Mouse (Mus musculus) forebrain, postnatal 0 days (tissue): Measurements from ENCODE around the gene Iqsec3. TPM values are rescaled to one million over a fixed set of nuclear protein-coding genes. Genes with fewer than 3 reads are reported as not detected.
A peak's percentile ranks its signal among the peaks of the same experiment; 100 is the strongest.

Experiments
- ATAC-seq: fragments of 200-750 bp; cut with Nextera tagmentation; 2 replicates; pipeline ENCODE4 v1.8.0; 2017; ENCODE audit warnings: mild to moderate bottlenecking, moderate library complexity
- DNase-seq: peaks from one replicate; pipeline ENCODE4 v3.0.0-alpha.2; 2015
- H3K27ac ChIP-seq: fragments of 300-500 bp; sonication (generic); 2 replicates; pipeline ENCODE4 v1.5.1; 2014; ENCODE audit warnings: low read depth, mild to moderate bottlenecking, antibody characterized with exemption, low read length, moderate library complexity, mixed read lengths
- H3K27me3 ChIP-seq: fragments of 300-500 bp; sonication (generic); 2 replicates; pipeline ENCODE4 v1.6.1; 2014; ENCODE audit warnings: mild to moderate bottlenecking, low read length, mixed read lengths; ENCODE audit not compliant: insufficient read depth
- H3K36me3 ChIP-seq: fragments of 300-500 bp; sonication (generic); 2 replicates; pipeline ENCODE4 v1.6.1; 2014; ENCODE audit warnings: mild to moderate bottlenecking, moderate library complexity; ENCODE audit not compliant: insufficient read depth
- H3K4me1 ChIP-seq: fragments of 300-500 bp; sonication (generic); 2 replicates; pipeline ENCODE4 v1.6.1; 2014; ENCODE audit warnings: antibody characterized with exemption; ENCODE audit not compliant: insufficient read depth
- H3K4me2 ChIP-seq: fragments of 300-500 bp; sonication (generic); 2 replicates; pipeline ENCODE4 v1.6.1; 2014; ENCODE audit warnings: low read depth, mild to moderate bottlenecking, moderate library complexity
- H3K4me3 ChIP-seq: fragments of 300-500 bp; sonication (generic); 2 replicates; pipeline ENCODE4 v1.5.1; 2014; ENCODE audit warnings: low read depth, low read length, mixed read lengths
- H3K9ac ChIP-seq: fragments of 300-500 bp; sonication (generic); 2 replicates; pipeline ENCODE4 v1.6.1; 2014; ENCODE audit warnings: mild to moderate bottlenecking
- H3K9me3 ChIP-seq: fragments of 300-500 bp; sonication (generic); 2 replicates; pipeline ENCODE4 v1.6.1; 2016; ENCODE audit warnings: low read length
- CTCF ChIP-seq: sonication (generic); IDR thresholded peaks from 2 replicates; pipeline ENCODE4 v1.5.1; 2016; ENCODE audit warnings: antibody characterized with exemption, control low read depth, low read depth
- WGBS: fragments of 180-500 bp; shearing (Covaris S2); extraction: QIAGEN DNeasy Blood & Tissue Kit; methylation state at CpG from one replicate; pipeline ENCODE4 v1.1.7; 2014; 5-methylcytosine and 5-hydroxymethylcytosine counted together
- polyA plus RNA-seq: library from polyadenylated mRNA; unstranded; fragments of >200 nt; fragmentation: Nextera tagmentation; extraction: Ambion mirVana; gene quantifications from 2 replicates; pipeline ENCODE4 v1.2.1, GENCODE M21; 2015
- total RNA-seq: library from RNA; depleted of rRNA; stranded (reverse); fragments of >200 nt; gene quantifications from 2 replicates; pipeline ENCODE4 v1.2.3, GENCODE M21; 2014

Gene Iqsec3
- total and polyA plus RNA-seq, 2 experiments from 2014 or later, result 6.8 to 32.4 TPM

DNA sequence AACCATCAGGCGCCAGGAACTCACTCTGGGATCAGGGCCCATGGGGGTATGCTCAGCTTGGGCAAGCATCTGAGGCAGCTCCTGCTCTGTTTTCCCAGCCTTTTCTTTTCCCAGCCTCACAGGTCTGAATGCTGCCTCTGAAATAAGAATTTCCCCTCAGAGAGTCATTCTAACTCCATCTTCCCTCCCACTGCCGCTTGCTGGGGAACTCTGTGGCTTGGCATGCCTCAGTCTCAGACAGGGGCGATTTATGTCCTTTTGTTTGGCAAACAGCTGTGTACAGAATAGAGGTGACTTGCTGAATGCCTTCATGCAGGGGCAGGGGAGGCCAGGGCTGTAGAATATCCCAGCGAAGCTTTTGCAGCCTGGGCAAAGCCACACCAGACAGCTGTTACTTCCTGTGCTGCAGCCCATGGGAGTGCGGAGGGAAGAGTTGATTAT, 65.9 kb downstream of the Iqsec3 start:
- no peak overlapping the region for H3K4me3 ChIP-seq
- WGBS, result 29% methylated on average over 5 of the region's 5 CpGs
- no peaks in the 10 kb centered on the region; the same call in 1 of the 2 replicates for H3K36me3 ChIP-seq
- no peak for TF ChIP-seq CTCF
- H3K27me3 ChIP-seq, result peaks cover 13% of the 10 kb centered on the region
- H3K27ac ChIP-seq, result no peak overlapping the region
- peaks cover 10% of the 10 kb centered on the region; the same call in 1 of the 2 replicates for H3K4me1 ChIP-seq
- no peak overlapping the region for H3K4me2 ChIP-seq
- H3K9me3 ChIP-seq, result no peaks in the 10 kb centered on the region
- DNase-seq (no peak), ATAC-seq (peak; percentile 52; the same call in 1 of the 2 replicates)
- H3K9ac ChIP-seq, result no peak overlapping the region

DNA sequence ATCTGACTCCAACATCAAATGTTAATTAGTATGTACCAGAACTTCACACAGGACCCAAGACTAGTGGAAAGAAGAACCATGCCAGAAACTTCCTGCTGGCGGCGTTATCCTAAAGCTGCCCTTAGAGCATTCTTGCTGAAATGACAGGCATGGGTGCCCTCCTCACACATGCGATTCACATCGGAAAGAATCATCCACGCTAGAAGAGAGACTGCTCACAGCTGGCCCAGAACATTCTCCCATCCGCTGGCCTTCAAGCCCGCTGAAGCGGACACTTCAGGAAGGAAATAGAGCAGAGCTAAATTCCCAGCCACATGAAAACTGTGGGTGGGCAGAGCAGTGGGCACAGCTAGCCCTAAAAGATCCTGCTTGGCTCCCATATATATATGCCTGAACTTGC, 68.2 kb downstream of the Iqsec3 start:
- WGBS, result 93% methylated on average over 8 of the region's 8 CpGs
- H3K9ac ChIP-seq, result no peak overlapping the region
- TF ChIP-seq CTCF, result no peak
- no peak overlapping the region for H3K27ac ChIP-seq
- H3K9me3 ChIP-seq, result no peaks in the 10 kb centered on the region
- ATAC-seq, result no peak
- no peak for DNase-seq
- H3K4me2 ChIP-seq, result no peak overlapping the region
- H3K36me3 ChIP-seq, result no peaks in the 10 kb centered on the region
- H3K27me3 ChIP-seq, result no peaks in the 10 kb centered on the region; the same call in 1 of the 2 replicates
- H3K4me3 ChIP-seq, result no peak overlapping the region
- peaks cover 11% of the 10 kb centered on the region; the same call in 1 of the 2 replicates for H3K4me1 ChIP-seq

DNA sequence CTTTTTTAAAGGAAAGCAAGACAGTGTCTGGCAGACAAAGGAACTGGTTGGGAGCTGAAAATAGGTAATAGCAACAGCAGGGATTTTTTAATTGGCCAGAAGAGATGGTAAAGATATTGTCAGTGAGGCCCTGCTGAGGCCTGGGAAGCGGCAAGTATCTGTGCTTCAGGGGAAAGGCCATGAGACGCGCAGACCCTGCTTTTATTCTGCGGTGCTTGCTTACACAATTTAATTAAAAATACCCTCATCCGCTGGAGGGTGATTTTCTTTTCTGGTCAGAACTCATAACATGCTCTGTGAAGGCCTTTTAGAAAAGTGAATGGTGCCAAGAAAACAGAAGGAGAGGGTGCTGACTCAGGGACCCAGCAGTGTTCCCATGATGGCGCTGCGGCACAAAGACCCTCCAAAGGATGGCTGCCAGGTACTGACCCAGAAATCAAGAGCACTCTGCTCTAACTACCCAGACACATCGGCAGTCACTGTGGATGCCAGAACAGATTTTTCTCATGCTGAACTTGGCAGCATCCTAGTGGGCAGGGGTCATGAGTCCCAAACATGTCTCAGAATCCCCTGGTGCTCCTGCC, 70.7 kb downstream of the Iqsec3 start:
- peak overlapping the region; percentile 42; the same call in 1 of the 2 replicates for H3K27ac ChIP-seq
- no peak for TF ChIP-seq CTCF
- 33% methylated on average over 8 of the region's 8 CpGs for WGBS
- no peak overlapping the region for H3K9ac ChIP-seq
- peak; percentile 33 for DNase-seq
- no peaks in the 10 kb centered on the region for H3K36me3 ChIP-seq
- no peaks in the 10 kb centered on the region for H3K9me3 ChIP-seq
- no peaks in the 10 kb centered on the region for H3K27me3 ChIP-seq
- no peak overlapping the region for H3K4me3 ChIP-seq
- peak; percentile 26 for ATAC-seq
- peaks cover 11% of the 10 kb centered on the region; the same call in 1 of the 2 replicates for H3K4me1 ChIP-seq
- H3K4me2 ChIP-seq, result no peak overlapping the region

DNA sequence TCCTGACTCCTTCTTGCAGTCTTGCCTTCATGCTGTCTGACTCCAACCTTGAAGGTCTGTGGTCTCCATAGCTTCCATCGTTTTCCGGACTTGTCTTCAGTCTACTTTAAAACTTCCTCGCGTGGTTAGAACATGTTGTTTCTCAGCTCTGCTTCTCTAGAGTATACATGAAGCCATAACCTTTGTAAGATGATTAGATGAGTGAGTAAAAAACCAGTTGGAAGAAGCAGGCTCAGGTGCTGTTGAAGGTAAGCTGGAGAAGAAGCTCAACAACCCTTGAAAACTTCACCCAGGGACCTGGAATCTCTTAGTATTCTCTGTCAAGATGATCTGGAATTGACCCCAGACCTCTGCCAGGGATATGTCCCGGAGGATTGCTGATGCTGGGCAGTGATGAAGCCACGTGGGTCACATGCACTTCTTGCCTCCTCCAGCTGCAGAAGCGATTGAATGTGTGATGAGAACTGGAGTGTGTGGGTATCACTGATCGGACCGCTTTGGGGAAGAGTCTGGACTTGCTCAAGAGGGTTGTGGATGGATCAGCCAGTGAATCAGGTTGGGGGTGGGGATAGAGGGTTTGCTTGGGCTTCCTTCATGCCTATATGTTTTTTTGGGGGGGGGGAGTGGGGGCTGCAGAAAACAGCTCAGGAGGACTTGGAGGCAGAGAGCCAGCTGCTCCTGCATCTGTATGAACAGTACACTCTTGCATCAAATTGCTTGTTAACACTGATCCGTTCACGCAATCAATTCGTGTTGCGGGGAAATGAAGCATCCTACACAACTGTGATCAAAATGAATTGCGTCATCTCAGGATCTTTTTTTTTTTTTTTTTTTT, 71.4 kb downstream of the Iqsec3 start:
- Histone ChIP-seq H3K27ac (no peak overlapping the region), H3K4me1 (peaks cover 11% of the 10 kb centered on the region; the same call in 1 of the 2 replicates), H3K36me3 (no peaks in the 10 kb centered on the region), H3K4me3 (no peak overlapping the region), H3K9ac (no peak overlapping the region), H3K27me3 (no peaks in the 10 kb centered on the region), H3K4me2 (no peak overlapping the region), H3K9me3 (no peaks in the 10 kb centered on the region)
- ATAC-seq (peak; percentile 73), DNase-seq (peak; percentile 30)
- no peak for TF ChIP-seq CTCF
- WGBS, result 66% methylated on average over 14 of the region's 14 CpGs

DNA sequence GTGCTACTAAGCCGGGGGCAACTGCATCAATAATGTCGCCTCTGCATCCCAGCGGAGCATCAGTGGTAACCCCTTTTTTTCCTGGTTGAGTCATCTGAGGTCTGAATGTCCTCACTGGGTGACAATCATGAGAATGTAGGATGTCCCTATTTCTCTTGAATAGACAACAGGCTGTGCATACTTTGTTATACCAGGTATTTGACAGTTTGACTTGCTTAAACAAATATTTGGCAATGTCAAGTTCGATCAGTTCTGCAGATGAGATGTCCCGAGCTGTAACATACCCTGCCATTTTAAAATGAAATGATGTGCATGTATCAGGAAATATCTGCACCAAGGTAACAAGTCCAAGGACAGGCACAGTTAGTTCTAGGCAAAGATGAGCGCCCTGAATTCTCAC, 72.3 kb downstream of the Iqsec3 start:
- Histone ChIP-seq H3K4me2 (no peak overlapping the region), H3K36me3 (no peaks in the 10 kb centered on the region), H3K9ac (no peak overlapping the region), H3K9me3 (no peaks in the 10 kb centered on the region), H3K27ac (no peak overlapping the region), H3K27me3 (no peaks in the 10 kb centered on the region), H3K4me3 (no peak overlapping the region), H3K4me1 (peaks cover 11% of the 10 kb centered on the region; the same call in 1 of the 2 replicates)
- ATAC-seq (no peak), DNase-seq (no peak)
- TF ChIP-seq CTCF, result no peak
- 95% methylated on average over 6 of the region's 6 CpGs for WGBS

DNA sequence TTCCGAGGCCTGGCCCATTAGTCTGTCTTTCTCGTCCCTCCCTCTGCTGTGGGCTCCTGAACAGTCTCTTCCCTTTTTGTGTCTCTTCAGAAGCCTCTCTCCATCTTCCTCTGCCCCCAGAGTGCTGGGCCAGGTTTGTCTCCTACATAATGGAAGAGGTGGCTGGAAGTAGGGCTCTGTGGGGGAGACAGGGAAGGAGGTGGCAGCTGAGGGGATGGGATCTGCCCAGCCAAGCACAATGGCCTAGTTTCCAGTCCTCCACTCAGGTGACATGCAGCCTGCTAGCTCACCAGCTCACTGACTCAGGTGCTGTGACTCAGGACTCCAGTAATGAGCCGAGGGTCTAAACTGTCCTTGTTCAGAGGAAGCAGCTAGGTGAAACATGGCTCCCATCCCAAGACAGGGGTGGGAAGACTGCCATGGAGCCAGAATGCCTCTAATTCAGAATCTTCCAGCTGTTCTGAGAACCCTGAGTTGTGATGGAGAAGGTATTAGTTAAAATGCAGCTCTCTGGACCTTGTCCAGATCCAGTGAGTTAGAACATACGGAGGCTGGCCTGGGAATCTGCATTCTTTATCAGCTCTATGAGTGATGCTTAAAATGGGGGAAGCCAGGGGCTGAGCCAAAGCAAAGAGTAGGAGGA, 80.7 kb downstream of the Iqsec3 start:
- WGBS, result 85% methylated on average over 4 of the region's 4 CpGs
- H3K4me2 ChIP-seq, result no peak overlapping the region

More for the DNA sequence above, 80.7 kb downstream of the Iqsec3 start:
- H3K9me3 ChIP-seq, result no peaks in the 10 kb centered on the region
- ATAC-seq, result no peak
- no peak overlapping the region for H3K27ac ChIP-seq
- H3K27me3 ChIP-seq, result no peaks in the 10 kb centered on the region
- TF ChIP-seq CTCF, result no peak
- no peak overlapping the region for H3K4me3 ChIP-seq
- no peak overlapping the region for H3K9ac ChIP-seq
- no peaks in the 10 kb centered on the region for H3K36me3 ChIP-seq
- H3K4me1 ChIP-seq, result no peaks in the 10 kb centered on the region
- no peak for DNase-seq
